Mouse (Mus musculus): Measurements from ENCODE around the gene St3gal3. TPM values are rescaled to one million over a fixed set of nuclear protein-coding genes. Genes with fewer than 3 reads are reported as not detected.

The St3gal3 gene
- polyA plus RNA-seq, 1 experiment from 2014 or later = 13.2 TPM

DNA sequence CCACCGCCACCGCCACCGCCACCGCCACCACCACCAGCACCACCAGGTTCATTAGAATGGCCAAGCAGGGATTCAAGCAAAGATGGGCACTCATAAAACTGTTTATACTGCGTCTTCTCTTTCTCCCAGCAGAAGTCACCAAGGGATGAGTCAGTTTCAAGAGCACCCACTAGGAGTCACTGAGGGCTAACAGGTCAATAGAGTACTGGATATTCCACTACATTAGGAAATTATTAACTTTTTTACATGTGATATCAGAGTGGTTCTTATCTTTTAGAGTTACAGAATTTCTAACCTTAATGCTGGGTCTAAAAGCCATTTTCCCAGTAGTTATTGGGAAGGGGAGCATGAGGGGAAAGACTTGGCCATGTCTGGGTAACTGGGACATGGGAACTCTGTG is 197.8 kb downstream of the St3gal3 start:
- no peak overlapping the region for H3K4me3 ChIP-seq (ENCODE audit: low read depth, low read length)
- no peaks in the 10 kb centered on the region for H3K27me3 ChIP-seq (ENCODE audit: control insufficient read depth, insufficient read depth, low read depth, low read length)
- no peaks in the 10 kb centered on the region for H3K4me1 ChIP-seq (ENCODE audit: control insufficient read depth, insufficient read depth, low read length)
- WGBS = 96% methylated on average over 5 of the region's 5 CpGs
- H3K27ac ChIP-seq (ENCODE audit: low read length) = no peak overlapping the region
- H3K9me3 ChIP-seq (replicated peaks; ENCODE audit: control insufficient read depth, low read length, poor library complexity, severe bottlenecking) = no peaks in the 10 kb centered on the region
- H3K9ac ChIP-seq (ENCODE audit: low read depth, low read length) = no peak overlapping the region
- H3K4me2 ChIP-seq (ENCODE audit: low read length) = no peak overlapping the region
- ATAC-seq = no peak
- H3K36me3 ChIP-seq (ENCODE audit: control insufficient read depth, insufficient read depth, low read length) = peaks cover 2% of the 10 kb centered on the region; the same call in 1 of the 2 replicates

DNA sequence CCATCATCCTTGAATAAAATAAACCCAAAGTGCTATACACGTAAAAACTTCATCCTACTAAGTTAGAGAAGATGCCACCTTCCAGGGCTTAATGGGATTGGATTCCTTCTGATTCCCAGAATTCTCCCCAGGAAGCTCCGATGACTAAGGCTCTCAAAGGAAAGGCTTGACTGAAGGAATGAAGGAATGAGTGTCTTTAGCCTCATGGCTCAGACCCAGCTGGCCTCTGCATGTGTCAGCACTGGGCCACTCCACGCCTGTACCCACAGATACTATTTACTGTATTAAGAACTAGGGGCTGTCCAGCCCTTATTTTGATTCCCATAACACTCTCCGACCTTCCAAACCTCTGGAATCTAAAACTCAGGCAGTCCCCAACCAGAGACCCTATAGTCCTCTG is 200.6 kb downstream of the St3gal3 start:
- Histone ChIP-seq H3K9me3 (replicated peaks; ENCODE audit: control insufficient read depth, low read length, poor library complexity, severe bottlenecking) (no peaks in the 10 kb centered on the region), H3K27ac (ENCODE audit: low read length) (no peak overlapping the region), H3K4me3 (ENCODE audit: low read depth, low read length) (no peak overlapping the region), H3K9ac (ENCODE audit: low read depth, low read length) (no peak overlapping the region), H3K27me3 (ENCODE audit: control insufficient read depth, insufficient read depth, low read depth, low read length) (peaks cover 16% of the 10 kb centered on the region), H3K36me3 (ENCODE audit: control insufficient read depth, insufficient read depth, low read length) (peaks cover 2% of the 10 kb centered on the region; the same call in 1 of the 2 replicates), H3K4me2 (ENCODE audit: low read length) (no peak overlapping the region), H3K4me1 (ENCODE audit: control insufficient read depth, insufficient read depth, low read length) (peaks cover 6% of the 10 kb centered on the region)
- WGBS = 88% methylated on average over 4 of the region's 4 CpGs
- no peak for ATAC-seq

DNA sequence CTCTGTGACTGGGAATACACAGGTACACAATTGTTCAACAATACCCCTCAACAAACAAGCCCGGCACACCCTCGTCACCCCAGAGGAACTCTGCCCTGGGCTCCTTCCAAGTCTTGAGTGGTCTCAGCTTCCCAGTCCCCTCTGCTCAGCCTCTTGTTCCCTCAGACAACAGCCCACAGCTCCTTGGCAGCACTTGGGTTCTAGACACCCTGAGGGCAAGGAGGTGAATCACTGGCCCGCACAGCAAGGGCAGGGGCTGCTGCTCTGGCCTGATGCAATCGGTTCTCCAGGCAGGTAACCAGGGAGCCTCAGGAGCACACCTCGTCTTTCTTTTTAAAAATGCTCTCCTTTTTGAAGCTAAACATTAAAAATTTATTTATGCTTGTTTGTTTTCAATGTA is 201.5 kb downstream of the St3gal3 start:
- Histone ChIP-seq H3K4me1 (ENCODE audit: control insufficient read depth, insufficient read depth, low read length) (peaks cover 8% of the 10 kb centered on the region), H3K9me3 (replicated peaks; ENCODE audit: control insufficient read depth, low read length, poor library complexity, severe bottlenecking) (no peaks in the 10 kb centered on the region), H3K27ac (ENCODE audit: low read length) (no peak overlapping the region), H3K4me2 (ENCODE audit: low read length) (no peak overlapping the region), H3K4me3 (ENCODE audit: low read depth, low read length) (no peak overlapping the region), H3K9ac (ENCODE audit: low read depth, low read length) (no peak overlapping the region), H3K36me3 (ENCODE audit: control insufficient read depth, insufficient read depth, low read length) (peaks cover 2% of the 10 kb centered on the region; the same call in 1 of the 2 replicates), H3K27me3 (ENCODE audit: control insufficient read depth, insufficient read depth, low read depth, low read length) (peaks cover 22% of the 10 kb centered on the region)
- ATAC-seq = no peak
- whole genome bisulfite sequencing = 81% methylated on average over 5 of the region's 5 CpGs

DNA sequence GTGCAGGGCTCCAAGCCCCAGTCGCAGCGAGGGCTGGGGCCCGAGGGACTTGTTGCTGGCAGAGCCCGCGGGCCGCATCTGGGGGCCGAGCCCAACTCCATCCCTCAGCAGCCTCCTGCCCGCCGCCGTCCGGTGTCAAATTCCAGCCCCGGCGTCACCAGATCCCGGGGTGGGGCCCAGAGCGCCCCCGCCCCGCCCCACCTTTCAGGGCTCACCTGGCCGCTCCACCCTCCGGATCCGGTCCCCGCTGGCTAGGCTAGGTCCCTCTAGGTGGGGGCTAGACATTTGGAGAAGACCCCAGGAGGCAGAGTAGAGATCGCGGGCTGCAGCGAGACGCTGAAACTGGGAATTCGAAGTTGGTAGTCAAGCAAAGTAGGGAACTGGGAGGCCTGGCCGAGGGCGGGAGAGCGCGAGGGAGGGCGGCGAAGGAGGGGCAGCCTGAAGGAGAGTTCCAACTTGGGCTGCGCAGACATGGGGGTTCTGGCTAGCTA is 205.3 kb downstream of the St3gal3 start, which contains the start of gene Artn:
Gene Artn (minus strand): TSS at position 373 of the 491 bp plus-strand sequence.
- under 1% methylated on average over 32 of the region's 33 CpGs for WGBS
- Histone ChIP-seq H3K27ac (ENCODE audit: low read length) (no peak within 1 kb of the TSS), H3K9me3 (replicated peaks; ENCODE audit: control insufficient read depth, low read length, poor library complexity, severe bottlenecking) (no peaks in the 10 kb centered on the region), H3K4me2 (ENCODE audit: low read length) (peak within 1 kb of the TSS; percentile 50), H3K9ac (ENCODE audit: low read depth, low read length) (peak within 1 kb of the TSS; percentile 38; the same call in 1 of the 2 replicates), H3K4me1 (ENCODE audit: control insufficient read depth, insufficient read depth, low read length) (peaks cover 9% of the 10 kb centered on the region), H3K4me3 (ENCODE audit: low read depth, low read length) (peak within 1 kb of the TSS; percentile 23), H3K36me3 (ENCODE audit: control insufficient read depth, insufficient read depth, low read length) (peaks cover 2% of the 10 kb centered on the region; the same call in 1 of the 2 replicates), H3K27me3 (ENCODE audit: control insufficient read depth, insufficient read depth, low read depth, low read length) (peaks cover 31% of the 10 kb centered on the region)
- no peak for ATAC-seq

DNA sequence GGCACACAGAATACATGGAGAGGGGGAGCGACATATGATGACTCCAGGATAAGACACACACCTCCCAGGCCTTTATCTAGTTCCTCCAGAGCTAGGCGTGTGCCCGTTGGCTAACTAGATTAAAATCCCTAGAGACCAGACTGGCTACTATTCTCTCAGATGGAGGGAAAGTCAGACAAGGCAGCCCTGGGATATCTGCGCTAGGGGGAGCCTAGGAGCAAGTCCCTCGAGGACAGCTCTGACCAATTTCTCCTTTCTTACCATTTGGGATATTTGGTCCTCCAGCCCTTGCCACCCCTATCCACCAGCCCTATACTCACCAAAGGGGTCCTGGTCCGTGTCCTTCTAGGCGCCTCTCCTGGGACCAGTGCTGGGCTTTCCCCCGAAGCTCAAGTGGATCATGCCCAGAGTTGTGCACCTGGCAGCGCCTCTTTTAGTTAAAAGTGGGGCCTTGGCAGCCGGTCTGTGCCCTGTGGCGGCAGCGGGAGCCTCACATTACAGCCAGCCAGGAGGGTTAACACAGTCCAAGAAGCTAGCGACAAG is 205.9 kb downstream of the St3gal3 start:
- Histone ChIP-seq H3K27me3 (ENCODE audit: control insufficient read depth, insufficient read depth, low read depth, low read length) (peaks cover 31% of the 10 kb centered on the region), H3K9me3 (replicated peaks; ENCODE audit: control insufficient read depth, low read length, poor library complexity, severe bottlenecking) (no peaks in the 10 kb centered on the region), H3K4me3 (ENCODE audit: low read depth, low read length) (no peak overlapping the region), H3K36me3 (ENCODE audit: control insufficient read depth, insufficient read depth, low read length) (peaks cover 2% of the 10 kb centered on the region; the same call in 1 of the 2 replicates), H3K4me1 (ENCODE audit: control insufficient read depth, insufficient read depth, low read length) (peaks cover 9% of the 10 kb centered on the region), H3K27ac (ENCODE audit: low read length) (no peak overlapping the region), H3K4me2 (ENCODE audit: low read length) (peak overlapping the region; percentile 50), H3K9ac (ENCODE audit: low read depth, low read length) (no peak overlapping the region)
- WGBS = 3% methylated on average over 13 of the region's 13 CpGs
- ATAC-seq = peak; percentile 5; the same call in 1 of the 2 replicates

DNA sequence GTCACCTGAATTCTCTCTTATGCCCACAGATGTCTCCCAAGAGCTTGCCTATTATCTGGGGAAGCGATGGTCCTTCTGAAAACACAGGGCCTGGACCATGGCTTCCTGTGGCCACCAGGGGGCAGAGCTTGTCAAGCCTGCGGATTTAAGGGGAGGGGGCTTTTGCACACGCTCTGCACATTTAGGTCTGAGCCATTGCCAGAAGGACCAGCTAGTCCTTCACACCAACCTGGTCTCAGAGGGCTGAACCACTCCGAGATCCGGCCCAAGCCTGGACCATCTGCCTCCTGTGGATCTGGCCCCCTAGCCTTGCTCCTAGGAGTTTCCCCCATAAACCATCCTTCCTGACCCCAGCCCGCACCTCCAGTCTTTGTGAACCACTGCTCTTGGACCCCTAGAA is 206.5 kb downstream of the St3gal3 start:
- Histone ChIP-seq H3K9ac (ENCODE audit: low read depth, low read length) (no peak overlapping the region), H3K27ac (ENCODE audit: low read length) (no peak overlapping the region), H3K4me2 (ENCODE audit: low read length) (no peak overlapping the region), H3K36me3 (ENCODE audit: control insufficient read depth, insufficient read depth, low read length) (peaks cover 2% of the 10 kb centered on the region; the same call in 1 of the 2 replicates), H3K4me3 (ENCODE audit: low read depth, low read length) (no peak overlapping the region), H3K9me3 (replicated peaks; ENCODE audit: control insufficient read depth, low read length, poor library complexity, severe bottlenecking) (no peaks in the 10 kb centered on the region), H3K4me1 (ENCODE audit: control insufficient read depth, insufficient read depth, low read length) (peaks cover 9% of the 10 kb centered on the region), H3K27me3 (ENCODE audit: control insufficient read depth, insufficient read depth, low read depth, low read length) (peaks cover 31% of the 10 kb centered on the region)
- WGBS = 14% methylated on average over 6 of the region's 6 CpGs
- ATAC-seq = peak; percentile 40

DNA sequence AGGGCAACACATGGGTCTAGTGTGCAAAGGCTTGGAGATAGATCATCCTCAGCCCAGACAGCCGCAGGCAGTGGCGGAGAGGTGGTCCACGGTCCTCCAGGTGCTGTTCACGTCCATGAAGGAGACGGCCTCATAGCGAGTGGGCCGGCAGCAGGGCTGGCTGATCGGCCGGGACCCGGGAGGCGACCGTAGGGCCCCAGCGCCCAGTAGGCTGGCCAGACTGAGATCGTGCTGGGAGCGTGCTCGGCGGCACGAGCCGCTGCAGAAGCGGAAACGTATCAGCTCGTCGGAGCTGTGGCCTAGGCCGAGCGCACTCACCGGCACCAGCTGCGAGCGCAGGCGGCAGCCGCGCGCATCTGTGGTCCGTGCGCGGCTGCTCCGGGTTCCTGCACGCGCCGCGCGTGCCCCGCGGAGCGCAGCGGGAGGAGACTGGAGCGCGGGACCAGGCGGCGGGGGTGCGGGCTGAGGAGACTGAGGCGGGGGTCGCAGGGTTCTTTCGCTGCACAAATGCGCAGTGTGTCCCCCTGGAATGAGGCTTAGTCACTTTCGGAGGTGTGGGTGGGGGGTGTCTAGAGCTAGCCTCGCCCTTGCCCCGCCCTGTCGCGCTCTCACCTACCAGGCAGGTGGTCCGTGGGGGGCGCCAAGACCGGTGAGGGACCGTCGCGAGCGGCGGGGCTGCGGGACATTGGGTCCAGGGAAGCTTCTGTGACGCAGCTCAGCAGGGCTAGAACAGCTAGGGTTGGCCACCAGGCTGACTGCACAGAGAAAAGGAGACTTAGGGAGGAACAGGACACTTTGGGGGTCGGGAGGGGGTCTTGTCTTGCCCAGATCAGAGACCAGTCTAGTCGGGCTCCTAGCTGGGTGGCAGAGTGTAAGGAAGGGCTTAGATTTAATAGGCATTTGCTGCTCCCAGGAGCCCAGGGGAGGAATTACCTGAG is 207.9 kb downstream of the St3gal3 start:
- H3K36me3 ChIP-seq (ENCODE audit: control insufficient read depth, insufficient read depth, low read length) = no peaks in the 10 kb centered on the region

DNA sequence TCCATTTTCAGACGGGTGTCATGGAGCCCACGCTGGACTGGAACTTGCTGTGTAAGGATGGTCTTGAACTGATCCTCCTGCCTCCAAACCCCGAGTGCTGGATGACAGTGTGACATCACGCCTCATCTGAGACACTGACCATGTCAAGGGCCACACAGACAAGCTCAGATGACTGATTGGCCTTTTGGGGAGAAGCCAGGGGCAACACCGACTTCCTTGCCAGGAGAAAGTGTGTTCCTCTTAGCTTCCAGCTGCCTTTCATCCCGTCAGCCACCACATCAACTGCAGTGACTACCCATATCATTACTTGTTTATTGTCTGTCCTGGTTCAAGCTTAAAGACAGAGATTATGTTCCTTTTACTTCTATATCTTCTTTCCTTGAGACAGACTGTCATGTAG is 209.8 kb downstream of the St3gal3 start:
- Histone ChIP-seq H3K27ac (ENCODE audit: low read length) (no peak overlapping the region), H3K27me3 (ENCODE audit: control insufficient read depth, insufficient read depth, low read depth, low read length) (peaks cover 24% of the 10 kb centered on the region), H3K4me1 (ENCODE audit: control insufficient read depth, insufficient read depth, low read length) (peaks cover 9% of the 10 kb centered on the region), H3K36me3 (ENCODE audit: control insufficient read depth, insufficient read depth, low read length) (no peaks in the 10 kb centered on the region), H3K9me3 (replicated peaks; ENCODE audit: control insufficient read depth, low read length, poor library complexity, severe bottlenecking) (no peaks in the 10 kb centered on the region), H3K4me3 (ENCODE audit: low read depth, low read length) (no peak overlapping the region), H3K9ac (ENCODE audit: low read depth, low read length) (no peak overlapping the region), H3K4me2 (ENCODE audit: low read length) (no peak overlapping the region)
- no peak for ATAC-seq
- 69% methylated on average over 4 of the region's 6 CpGs for WGBS

More for the DNA sequence above, 207.9 kb downstream of the St3gal3 start:
- Histone ChIP-seq H3K4me1 (ENCODE audit: control insufficient read depth, insufficient read depth, low read length) (peaks cover 9% of the 10 kb centered on the region), H3K9ac (ENCODE audit: low read depth, low read length) (peak overlapping the region; percentile 78), H3K4me3 (ENCODE audit: low read depth, low read length) (peak overlapping the region; percentile 43), H3K4me2 (ENCODE audit: low read length) (peak overlapping the region; percentile 92), H3K27ac (ENCODE audit: low read length) (no peak overlapping the region), H3K9me3 (replicated peaks; ENCODE audit: control insufficient read depth, low read length, poor library complexity, severe bottlenecking) (no peaks in the 10 kb centered on the region), H3K27me3 (ENCODE audit: control insufficient read depth, insufficient read depth, low read depth, low read length) (peaks cover 31% of the 10 kb centered on the region)
- 1% methylated on average over 59 of the region's 71 CpGs for WGBS
- peak; percentile 79 for ATAC-seq
